Mouse (Mus musculus): ENCODE measurements at regions not wholly inside any gene's neighbourhood (a gene's known extent, or its start where the extent isn't known, plus 50 kb on each side); places are given as distances from the start of the nearest gene placed in this dataset.
A peak's percentile ranks its signal among the peaks of the same experiment; 100 is the strongest.

- no peaks in the 10 kb centered on the region for H3K9me3 ChIP-seq (ENCODE audit: control insufficient read depth, low read length)
- no peak for TF ChIP-seq POLR2A (IDR thresholded peaks at IDR 0.05; ENCODE audit: borderline replicate concordance, extremely low read depth, insufficient read depth, insufficient read length)
- ATAC-seq (ENCODE audit: low FRiP score, low read depth) = no peak
- no peak overlapping the region for H3K4me2 ChIP-seq (replicated peaks; ENCODE audit: low read depth, low read length, severe bottlenecking)
- no peaks in the 10 kb centered on the region for H3K27me3 ChIP-seq (ENCODE audit: control insufficient read depth, insufficient read depth, low read length)
- H3K4me3 ChIP-seq (replicated peaks; ENCODE audit: low read length) = no peak overlapping the region
- DNase-seq (ENCODE audit: low spot score) = no peak
- H3K27ac ChIP-seq (replicated peaks; ENCODE audit: low read depth, low read length) = no peak overlapping the region
- H3K9ac ChIP-seq (ENCODE audit: low read depth, low read length, severe bottlenecking) = no peak overlapping the region
- H3K36me3 ChIP-seq (ENCODE audit: control insufficient read depth, insufficient read depth, low read length) = no peaks in the 10 kb centered on the region
- H3K4me1 ChIP-seq (ENCODE audit: control insufficient read depth, insufficient read depth, low read length) = no peaks in the 10 kb centered on the region
- WGBS = 52% methylated on average over 14 of the region's 14 CpGs
Measured at GRCm38 (mm10) chr12:104560934-104561565, 87.9 kb upstream of the Gsc start.

DNA sequence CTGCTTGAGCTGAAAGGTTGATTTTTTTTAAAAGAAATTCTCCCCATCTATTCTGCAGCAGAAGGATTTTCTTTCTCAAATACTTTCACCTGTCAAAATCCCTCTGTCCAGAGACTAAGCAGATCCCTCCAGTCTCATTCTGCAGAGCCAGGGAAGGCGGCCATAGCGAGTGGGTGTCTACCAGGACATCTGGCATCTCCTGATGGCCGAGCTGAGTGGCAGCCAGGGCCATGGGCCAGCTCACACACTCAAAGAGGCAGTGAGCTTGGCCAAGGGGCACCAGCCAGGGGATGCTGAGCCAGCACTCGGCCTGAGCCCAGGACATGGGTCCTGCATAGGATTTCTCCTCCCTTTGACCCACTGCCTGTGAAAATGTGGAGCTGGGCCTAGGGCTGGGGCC lies 84.6 kb upstream of the Gsc start:
- Histone ChIP-seq H3K9ac (ENCODE audit: low read depth, low read length, severe bottlenecking) (no peak overlapping the region), H3K9me3 (ENCODE audit: control insufficient read depth, low read length) (no peaks in the 10 kb centered on the region), H3K27ac (replicated peaks; ENCODE audit: low read depth, low read length) (no peak overlapping the region), H3K4me2 (replicated peaks; ENCODE audit: low read depth, low read length, severe bottlenecking) (no peak overlapping the region), H3K4me1 (ENCODE audit: control insufficient read depth, insufficient read depth, low read length) (peaks cover 7% of the 10 kb centered on the region), H3K36me3 (ENCODE audit: control insufficient read depth, insufficient read depth, low read length) (no peaks in the 10 kb centered on the region), H3K27me3 (ENCODE audit: control insufficient read depth, insufficient read depth, low read length) (no peaks in the 10 kb centered on the region), H3K4me3 (replicated peaks; ENCODE audit: low read length) (no peak overlapping the region)
- WGBS = 49% methylated on average over 4 of the region's 4 CpGs
- ATAC-seq (ENCODE audit: low FRiP score, low read depth) (no peak), DNase-seq (ENCODE audit: low spot score) (no peak)
- TF ChIP-seq POLR2A (IDR thresholded peaks at IDR 0.05; ENCODE audit: borderline replicate concordance, extremely low read depth, insufficient read depth, insufficient read length) = no peak

- DNase-seq (ENCODE audit: low spot score) = no peak
- ATAC-seq (ENCODE audit: low FRiP score, low read depth) = no peak
Measured at GRCm38 (mm10) chr12:104557307-104557706, 84.2 kb upstream of the Gsc start.

DNA sequence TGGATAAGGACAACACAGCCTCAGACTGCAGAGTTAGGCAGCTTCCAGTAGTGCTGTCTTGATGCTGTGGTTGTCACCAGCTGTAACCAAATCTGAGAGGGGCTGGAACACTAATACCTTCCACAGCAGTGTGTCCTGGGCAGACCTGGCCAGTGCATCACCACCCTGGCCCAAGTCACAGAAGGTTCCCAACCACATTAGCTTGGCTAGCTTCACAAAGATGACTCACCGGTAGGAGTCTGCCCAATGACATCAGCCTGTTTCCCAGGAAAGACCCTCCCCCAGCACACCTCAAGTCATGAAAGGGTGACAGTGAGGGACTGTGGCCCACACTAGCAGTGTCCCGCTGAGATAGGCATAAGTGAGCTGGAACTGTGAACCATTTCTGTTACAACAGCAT lies 75.5 kb upstream of the Gsc start:
- Histone ChIP-seq H3K9ac (ENCODE audit: low read depth, low read length, severe bottlenecking) (no peak overlapping the region), H3K4me3 (replicated peaks; ENCODE audit: low read length) (no peak overlapping the region), H3K27me3 (ENCODE audit: control insufficient read depth, insufficient read depth, low read length) (no peaks in the 10 kb centered on the region), H3K4me2 (replicated peaks; ENCODE audit: low read depth, low read length, severe bottlenecking) (no peak overlapping the region), H3K36me3 (ENCODE audit: control insufficient read depth, insufficient read depth, low read length) (no peaks in the 10 kb centered on the region), H3K4me1 (ENCODE audit: control insufficient read depth, insufficient read depth, low read length) (no peaks in the 10 kb centered on the region), H3K27ac (replicated peaks; ENCODE audit: low read depth, low read length) (no peak overlapping the region), H3K9me3 (ENCODE audit: control insufficient read depth, low read length) (no peaks in the 10 kb centered on the region)
- DNase-seq (ENCODE audit: low spot score) = no peak
- ATAC-seq (ENCODE audit: low FRiP score, low read depth) = no peak
- 75% methylated on average over 2 of the region's 2 CpGs for WGBS
- no peak for TF ChIP-seq POLR2A (IDR thresholded peaks at IDR 0.05; ENCODE audit: borderline replicate concordance, extremely low read depth, insufficient read depth, insufficient read length)

More at GRCm38 (mm10) chr12:104557307-104557706, 84.2 kb upstream of the Gsc start:
- no peak for TF ChIP-seq POLR2A (IDR thresholded peaks at IDR 0.05; ENCODE audit: borderline replicate concordance, extremely low read depth, insufficient read depth, insufficient read length)
- Histone ChIP-seq H3K4me2 (replicated peaks; ENCODE audit: low read depth, low read length, severe bottlenecking) (no peak overlapping the region), H3K4me1 (ENCODE audit: control insufficient read depth, insufficient read depth, low read length) (peaks cover 7% of the 10 kb centered on the region), H3K27ac (replicated peaks; ENCODE audit: low read depth, low read length) (no peak overlapping the region), H3K4me3 (replicated peaks; ENCODE audit: low read length) (no peak overlapping the region), H3K9me3 (ENCODE audit: control insufficient read depth, low read length) (no peaks in the 10 kb centered on the region), H3K9ac (ENCODE audit: low read depth, low read length, severe bottlenecking) (no peak overlapping the region), H3K36me3 (ENCODE audit: control insufficient read depth, insufficient read depth, low read length) (no peaks in the 10 kb centered on the region), H3K27me3 (ENCODE audit: control insufficient read depth, insufficient read depth, low read length) (no peaks in the 10 kb centered on the region)
- 60% methylated on average over 10 of the region's 10 CpGs for WGBS

GRCm38 (mm10) chr12:104547561-104547960 lies 74.4 kb upstream of the Gsc start:
- no peaks in the 10 kb centered on the region for H3K27me3 ChIP-seq (ENCODE audit: control insufficient read depth, insufficient read depth, low read length)
- DNase-seq (ENCODE audit: low spot score) (no peak), ATAC-seq (ENCODE audit: low FRiP score, low read depth) (0 out of 2 replicates have a peak, but pooled peaks have one; percentile 35)
- H3K36me3 ChIP-seq (ENCODE audit: control insufficient read depth, insufficient read depth, low read length) = no peaks in the 10 kb centered on the region
- no peaks in the 10 kb centered on the region for H3K9me3 ChIP-seq (ENCODE audit: control insufficient read depth, low read length)
- 81% methylated on average over 3 of the region's 3 CpGs for WGBS
- no peak overlapping the region for H3K27ac ChIP-seq (replicated peaks; ENCODE audit: low read depth, low read length)
- H3K4me1 ChIP-seq (ENCODE audit: control insufficient read depth, insufficient read depth, low read length) = no peaks in the 10 kb centered on the region
- H3K9ac ChIP-seq (ENCODE audit: low read depth, low read length, severe bottlenecking) = no peak overlapping the region
- H3K4me3 ChIP-seq (replicated peaks; ENCODE audit: low read length) = no peak overlapping the region
- no peak for TF ChIP-seq POLR2A (IDR thresholded peaks at IDR 0.05; ENCODE audit: borderline replicate concordance, extremely low read depth, insufficient read depth, insufficient read length)
- H3K4me2 ChIP-seq (replicated peaks; ENCODE audit: low read depth, low read length, severe bottlenecking) = no peak overlapping the region
